Mouse (Mus musculus): ENCODE measurements around the gene Pibf1.

Pibf1 gene

DNA sequence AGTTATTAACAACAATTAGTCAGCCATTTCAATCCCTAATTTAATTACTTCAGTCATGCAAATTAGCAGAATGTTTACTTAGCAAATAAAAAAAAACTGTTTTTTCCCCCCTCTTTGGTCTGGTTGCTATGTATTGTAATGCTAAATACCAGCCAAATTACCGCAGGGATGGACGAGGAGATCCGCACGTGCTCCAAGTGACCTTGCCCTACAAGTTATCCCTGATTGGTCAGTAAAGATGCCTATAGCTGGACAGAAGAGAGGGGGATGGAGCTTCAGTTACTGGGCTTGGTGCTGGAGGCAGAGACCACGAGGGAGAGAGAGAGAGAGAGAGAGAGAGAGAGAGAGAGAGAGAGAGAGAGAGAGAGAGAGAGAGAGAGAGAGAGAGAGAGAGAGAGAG, 167.5 kb downstream of the Pibf1 start:
- DNase-seq (ENCODE audit: low read depth): no peak

- DNase-seq (ENCODE audit: low read depth): no peak
Observed at GRCm38 (mm10) chr14:99274056-99274455, 174.8 kb downstream of the Pibf1 start.

DNA sequence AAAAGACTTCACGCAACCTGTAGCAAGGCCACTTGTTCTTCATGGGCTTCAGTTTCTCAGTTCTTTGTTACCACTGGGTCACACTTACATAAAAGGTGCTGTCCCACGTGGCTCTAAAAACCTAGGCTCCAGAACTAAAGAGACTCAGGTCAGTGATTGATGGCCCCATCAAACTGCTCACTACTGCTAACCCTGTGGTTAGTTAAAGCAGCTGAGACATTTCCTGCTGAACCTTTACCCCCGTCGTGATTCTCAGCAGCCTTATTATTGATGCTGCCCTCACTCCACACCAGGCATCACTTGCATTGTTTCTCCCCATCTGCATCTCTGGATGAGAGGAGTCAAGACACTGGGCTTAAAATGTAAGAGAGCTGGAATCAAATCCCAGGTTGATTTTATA, 176.6 kb downstream of the Pibf1 start:
- no peak for DNase-seq (ENCODE audit: low read depth)

GRCm38 (mm10) chr14:99278312-99278711, 179.1 kb downstream of the Pibf1 start:
- DNase-seq (ENCODE audit: low read depth): no peak

GRCm38 (mm10) chr14:99278763-99279486, 179.7 kb downstream of the Pibf1 start:
- no peak for DNase-seq (ENCODE audit: low read depth)

- no peak for DNase-seq (ENCODE audit: low read depth)
Observed at GRCm38 (mm10) chr14:99280399-99280798, 181.2 kb downstream of the Pibf1 start.

DNA sequence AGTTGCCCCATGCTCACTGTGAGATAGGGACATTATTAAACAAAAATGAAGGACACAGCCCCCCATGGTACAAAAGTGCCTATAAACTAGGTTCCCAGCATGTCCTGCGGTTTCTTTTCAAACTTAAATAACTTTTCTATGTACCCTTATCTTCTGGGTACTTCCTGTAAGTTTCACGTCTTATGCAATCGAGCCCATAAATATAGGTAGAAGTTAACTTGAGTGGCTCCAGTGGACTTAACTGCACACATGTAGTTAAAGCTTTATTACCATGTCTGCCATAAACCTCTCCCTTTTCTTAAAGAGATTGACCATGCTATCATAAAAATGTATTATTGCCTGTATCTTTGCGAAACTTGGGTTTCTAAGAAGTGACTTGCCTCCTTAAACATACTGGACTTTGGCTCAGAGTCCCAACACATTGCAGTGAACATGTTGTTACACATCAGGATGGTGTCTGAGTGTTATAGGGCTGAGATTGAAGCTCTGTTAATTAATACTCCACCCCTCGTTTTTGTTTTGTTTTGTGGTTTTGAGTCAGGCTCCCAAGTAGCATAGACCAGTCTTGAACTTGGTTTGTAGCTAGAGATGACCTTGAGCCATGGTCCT, 181.7 kb downstream of the Pibf1 start:
- no peak for DNase-seq (ENCODE audit: low read depth)

DNA sequence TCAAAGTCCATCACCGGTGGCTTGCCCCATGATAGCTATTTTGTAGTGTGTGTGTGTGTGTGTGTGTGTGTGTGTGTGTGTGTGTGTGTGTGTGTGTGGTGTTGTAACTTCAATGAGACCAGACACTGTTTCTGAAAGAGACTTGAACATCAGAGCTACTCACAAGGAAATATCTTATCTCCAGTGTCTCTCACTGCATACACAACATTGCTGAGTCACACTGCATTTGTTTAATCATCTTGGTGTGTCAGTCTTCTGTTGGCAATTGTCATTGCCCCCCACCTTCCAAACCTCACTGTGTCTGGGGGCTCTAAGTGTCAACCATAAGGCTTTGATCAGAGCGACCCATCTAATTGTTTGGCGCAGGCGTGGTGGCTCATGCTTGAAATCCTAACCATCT, 186.3 kb downstream of the Pibf1 start:
- no peak for DNase-seq (ENCODE audit: low read depth)

- no peak for DNase-seq (ENCODE audit: low read depth)
Observed at GRCm38 (mm10) chr14:99292176-99292575, 193.0 kb downstream of the Pibf1 start.

GRCm38 (mm10) chr14:99294424-99294823, 195.2 kb downstream of the Pibf1 start:
- DNase-seq (ENCODE audit: low read depth): no peak

DNA sequence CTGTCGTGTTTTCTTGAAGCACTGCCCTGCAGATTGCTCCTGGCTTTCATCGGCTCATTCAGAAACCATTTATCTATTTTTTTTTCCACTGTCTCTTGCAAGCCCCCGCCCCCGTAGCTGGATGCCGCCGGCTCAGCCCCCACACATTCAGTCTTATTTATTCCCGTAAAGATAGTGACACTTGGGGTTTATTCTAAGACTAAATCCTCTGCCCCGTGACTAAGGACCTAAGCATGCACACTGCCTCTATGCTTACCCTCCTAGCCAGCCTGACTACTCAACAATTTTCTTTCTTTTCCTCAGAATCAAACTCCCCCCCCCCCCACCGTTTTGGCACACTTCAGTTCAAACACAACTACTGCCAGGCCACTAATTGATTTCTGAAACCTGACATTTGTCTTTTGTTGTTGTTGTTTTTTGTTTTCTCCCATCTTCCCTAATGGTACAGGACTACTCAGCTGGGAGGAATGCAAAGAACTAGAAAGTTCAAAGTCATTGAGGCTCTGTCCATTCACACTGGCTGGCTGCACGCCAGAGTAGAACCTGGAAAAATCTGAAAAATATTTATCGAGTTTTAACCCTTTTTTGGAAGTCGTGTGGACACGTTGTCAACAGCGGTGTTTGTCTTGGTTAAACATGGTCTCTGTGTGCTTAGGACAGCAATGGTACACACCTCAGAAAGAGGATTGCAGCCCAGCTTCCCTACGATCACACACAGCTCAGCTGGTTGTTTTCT, 196.6 kb downstream of the Pibf1 start:
- DNase-seq (ENCODE audit: low read depth): no peak

DNA sequence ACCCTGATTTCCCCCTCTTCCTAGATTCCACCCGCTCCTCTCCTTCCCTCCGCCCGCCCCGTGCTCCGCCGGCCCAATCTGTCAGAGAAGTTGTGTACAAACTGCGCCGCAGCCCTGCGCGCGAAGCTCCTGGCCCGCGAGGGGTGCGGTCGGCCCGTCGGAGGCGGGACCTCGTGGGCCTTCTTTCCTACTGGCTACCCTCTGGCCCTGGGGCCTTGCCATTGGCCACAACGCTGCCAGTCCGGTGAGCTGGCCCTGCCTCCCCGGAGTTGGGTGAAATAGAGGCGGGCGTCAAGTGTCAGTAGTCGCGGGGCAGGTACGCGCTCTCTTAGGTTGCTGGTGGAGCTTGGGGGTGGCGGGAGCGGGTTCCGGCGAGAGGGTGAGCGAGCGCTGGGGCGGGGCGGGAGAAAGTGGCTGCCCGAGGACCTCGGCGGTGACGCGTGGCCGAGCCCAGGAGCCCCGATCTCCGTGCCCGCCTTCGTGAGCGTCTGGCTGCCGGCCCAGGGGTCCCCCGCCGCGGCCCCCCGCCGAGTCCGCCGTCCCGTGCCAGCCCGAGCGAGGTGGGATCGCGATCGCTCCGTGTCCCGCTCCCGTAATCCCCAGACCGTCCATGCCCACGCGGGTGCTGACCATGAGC, 199.3 kb downstream of the Pibf1 start, which contains the start of gene Klf5:
Gene Klf5 (plus strand): TSS at position 307 of the 637 bp plus-strand sequence.
- peak; percentile 83 for DNase-seq (ENCODE audit: low read depth)

DNA sequence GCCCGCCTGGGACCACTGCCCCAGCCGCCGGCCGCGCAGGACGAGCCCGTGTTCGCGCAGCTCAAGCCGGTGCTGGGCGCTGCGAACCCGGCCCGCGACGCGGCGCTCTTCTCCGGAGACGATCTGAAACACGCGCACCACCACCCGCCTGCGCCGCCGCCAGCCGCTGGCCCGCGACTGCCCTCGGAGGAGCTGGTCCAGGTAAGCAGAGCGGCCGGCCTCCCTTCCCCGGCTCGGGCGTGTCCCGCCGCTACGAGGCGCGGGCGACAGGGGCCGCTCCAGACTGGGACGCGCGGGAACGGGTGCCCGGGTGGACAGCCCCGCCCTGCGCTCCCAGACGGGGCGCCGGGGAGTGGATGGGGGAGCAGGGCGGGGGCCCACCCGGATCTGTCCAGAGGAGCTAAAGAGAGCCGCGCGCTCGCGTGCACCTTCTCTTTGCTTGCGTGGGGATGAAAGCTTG, 199.8 kb downstream of the Pibf1 start:
- DNase-seq (ENCODE audit: low read depth): no peak

- DNase-seq (ENCODE audit: low read depth): peak; percentile 33
Observed at GRCm38 (mm10) chr14:99299701-99300191, 200.5 kb downstream of the Pibf1 start.

GRCm38 (mm10) chr14:99301472-99301871, 202.2 kb downstream of the Pibf1 start:
- DNase-seq (ENCODE audit: low read depth): no peak
